Mouse (Mus musculus) embryo, embryonic 11.5 days (tissue): Measurements from ENCODE around the gene Gm13275.
"Not testable (repeated sequence)": the region's sequence is repeated elsewhere in the genome, so short reads cannot be mapped to it uniquely, and the experiment has no call there.

ENCODE experiments used
- DNase-seq: peaks from one replicate; pipeline ENCODE4 v3.0.0-alpha.2; 2012; ENCODE audit warnings: low read depth, low spot score

Gene Gm13275

DNA sequence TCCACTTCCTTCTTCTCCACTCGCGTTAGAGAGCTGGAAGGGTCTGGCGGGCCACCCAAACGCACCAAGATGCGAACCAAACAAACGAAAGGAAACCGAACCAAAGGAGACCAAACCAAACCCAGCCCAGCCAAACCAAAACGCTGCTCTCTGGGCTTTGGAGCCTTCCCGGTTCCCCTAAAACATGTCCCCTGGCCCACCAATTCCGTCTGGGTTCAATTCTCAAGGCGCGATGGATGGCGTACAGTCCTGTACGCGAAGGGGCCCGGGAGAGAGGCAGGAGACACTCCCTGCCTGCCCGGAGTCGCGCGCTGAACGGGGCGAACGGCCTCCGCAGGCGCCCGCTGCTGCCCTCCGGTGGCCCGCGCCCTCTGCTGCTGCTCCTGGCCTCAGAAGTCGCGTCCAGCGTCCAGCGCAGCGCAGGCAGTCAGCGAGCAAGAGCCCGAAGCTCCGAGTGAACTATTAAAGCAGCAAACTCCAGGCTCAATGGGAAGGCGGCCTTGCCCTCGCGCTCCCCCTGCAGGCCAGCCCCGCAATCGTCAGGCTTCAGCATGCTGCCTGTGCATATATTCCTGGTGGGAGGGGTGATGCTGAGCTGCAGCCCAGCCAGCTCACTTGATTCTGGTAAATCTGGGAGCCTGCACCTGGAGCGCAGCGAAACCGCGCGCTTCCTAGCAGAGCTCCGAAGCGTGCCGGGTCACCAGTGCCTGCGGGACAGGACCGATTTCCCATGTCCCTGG lies at the start of gene Gm13275:
Gene Gm13275, plus strand, starts transcription at position 552 of the 740 bp plus-strand sequence.
- DNase-seq = not testable (repeated sequence)

DNA sequence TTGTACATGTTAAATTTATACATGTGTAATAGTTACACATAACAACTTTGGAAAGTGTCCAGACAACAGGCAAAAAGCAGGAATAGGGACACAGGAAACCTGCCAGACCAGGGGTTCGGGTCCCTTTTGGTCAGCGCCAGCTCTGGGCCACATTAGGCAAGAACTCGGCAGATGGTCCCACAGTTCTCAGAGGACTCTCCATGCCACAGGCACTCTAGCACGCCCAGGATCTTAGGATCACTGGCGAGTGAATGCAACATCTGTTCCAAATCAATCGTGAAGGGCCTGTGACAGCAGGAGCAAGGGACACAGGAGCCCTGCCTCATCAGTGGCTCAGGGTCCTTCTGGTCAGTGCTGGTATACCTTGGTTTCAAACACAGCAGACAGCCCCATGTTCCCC lies 44.4 kb upstream of the Gm13275 start:
- DNase-seq = no peak

DNA sequence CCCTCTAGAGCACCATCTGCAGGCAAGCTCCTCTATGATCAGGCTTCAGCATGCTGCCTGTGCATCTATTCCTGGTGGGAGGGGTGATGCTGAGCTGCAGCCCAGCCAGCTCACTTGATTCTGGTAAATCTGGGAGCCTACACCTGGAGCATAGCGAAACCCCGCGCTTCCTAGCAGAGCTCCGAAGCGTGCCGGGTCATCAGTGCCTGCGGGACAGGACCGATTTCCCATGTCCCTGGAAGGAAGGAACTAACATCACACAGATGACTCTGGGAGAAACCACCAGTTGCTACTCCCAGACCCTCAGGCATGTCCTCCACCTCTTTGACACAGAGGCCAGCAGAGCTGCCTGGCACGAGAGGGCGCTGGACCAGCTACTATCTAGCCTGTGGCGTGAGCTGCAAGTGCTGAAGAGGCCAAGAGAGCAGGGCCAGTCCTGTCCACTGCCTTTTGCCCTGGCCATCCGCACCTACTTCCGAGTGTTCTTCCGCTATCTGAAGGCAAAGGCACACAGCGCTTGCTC lies 39.4 kb upstream of the Gm13275 start, which contains the start of gene Gm13271:
Gene Gm13271, plus strand, starts transcription at position 51 of the 523 bp plus-strand sequence.
- DNase-seq = not testable (repeated sequence)

DNA sequence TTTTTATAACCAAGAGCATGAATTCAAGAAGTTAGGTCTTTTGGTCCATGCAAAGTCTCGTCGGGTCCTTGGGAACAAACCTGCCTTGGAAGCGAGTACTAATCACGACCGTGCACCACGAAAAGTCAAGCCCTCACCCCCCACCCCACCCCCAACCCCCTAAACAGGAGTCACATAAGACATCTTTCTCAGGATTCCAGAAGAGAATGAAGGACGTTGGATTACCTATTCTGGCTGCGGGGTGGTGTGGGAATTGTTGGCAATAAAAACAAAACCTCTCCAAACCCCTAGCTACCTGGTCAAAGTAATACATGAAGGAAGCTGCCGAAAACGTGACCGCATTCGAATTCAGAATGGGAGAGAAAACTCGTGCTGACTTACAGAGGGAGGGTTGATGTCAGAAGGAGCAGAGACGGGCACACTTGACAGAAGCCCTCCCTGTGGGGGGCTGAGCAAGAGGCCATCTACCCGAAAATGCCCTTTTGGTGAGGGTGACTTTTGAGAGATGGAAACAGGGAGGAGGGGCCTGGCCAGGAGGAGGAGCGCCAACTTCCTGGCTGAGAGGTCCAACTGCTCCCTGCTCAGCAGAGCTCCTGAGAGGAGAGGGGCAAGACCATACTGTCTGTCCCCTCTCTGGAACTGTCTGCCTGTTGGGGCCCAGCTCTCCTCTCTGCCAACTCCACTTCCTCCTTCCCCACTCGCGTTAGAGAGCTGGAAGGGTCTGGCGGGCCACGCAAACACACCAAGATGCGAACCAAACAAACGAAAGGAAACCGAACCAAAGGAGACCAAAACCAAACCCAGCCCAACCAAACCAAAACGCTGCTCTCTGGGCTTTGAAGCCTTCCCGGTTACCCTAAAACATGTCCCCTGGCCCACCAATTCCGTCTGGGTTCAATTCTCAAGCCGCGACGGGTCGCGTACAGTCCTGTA lies 37.4 kb upstream of the Gm13275 start:
- DNase-seq = not testable (repeated sequence)

DNA sequence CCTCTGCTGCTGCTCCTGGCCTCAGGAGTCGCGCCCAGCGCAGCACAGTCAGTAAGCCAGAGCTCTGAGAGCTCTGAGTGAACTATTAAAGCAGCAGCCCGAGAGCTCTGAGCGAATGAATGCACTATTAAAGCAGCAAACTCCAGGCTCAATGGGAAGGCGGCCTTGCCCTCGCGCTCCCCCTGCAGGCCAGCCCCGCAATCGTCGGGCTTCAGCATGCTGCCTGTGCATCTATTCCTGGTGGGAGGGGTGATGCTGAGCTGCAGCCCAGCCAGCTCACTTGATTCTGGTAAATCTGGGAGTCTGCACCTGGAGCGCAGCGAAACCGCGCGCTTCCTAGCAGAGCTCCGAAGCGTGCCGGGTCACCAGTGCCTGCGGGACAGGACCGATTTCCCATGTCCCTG lies 36.7 kb upstream of the Gm13275 start:
- not testable (repeated sequence) for DNase-seq

DNA sequence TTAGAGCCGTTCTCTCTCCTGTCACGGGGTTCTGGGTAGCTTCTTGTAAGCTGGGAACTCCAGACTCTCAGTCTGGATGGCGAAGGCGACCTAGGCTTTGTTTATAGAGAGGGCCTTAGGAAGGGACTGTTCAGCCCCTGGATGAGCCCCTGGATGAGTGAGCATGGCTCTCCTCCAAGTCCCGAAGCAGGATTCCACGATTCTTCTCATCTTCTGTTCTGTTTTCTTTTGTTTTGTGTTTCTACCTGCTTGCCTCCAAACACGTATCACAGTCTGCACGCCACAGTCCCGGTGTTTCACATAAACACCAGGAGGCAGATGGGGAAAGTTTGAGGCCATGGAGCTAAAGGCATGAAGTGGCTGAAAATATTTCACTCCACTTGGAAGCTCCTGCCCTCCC lies 35.5 kb upstream of the Gm13275 start:
- not testable (repeated sequence) for DNase-seq

DNA sequence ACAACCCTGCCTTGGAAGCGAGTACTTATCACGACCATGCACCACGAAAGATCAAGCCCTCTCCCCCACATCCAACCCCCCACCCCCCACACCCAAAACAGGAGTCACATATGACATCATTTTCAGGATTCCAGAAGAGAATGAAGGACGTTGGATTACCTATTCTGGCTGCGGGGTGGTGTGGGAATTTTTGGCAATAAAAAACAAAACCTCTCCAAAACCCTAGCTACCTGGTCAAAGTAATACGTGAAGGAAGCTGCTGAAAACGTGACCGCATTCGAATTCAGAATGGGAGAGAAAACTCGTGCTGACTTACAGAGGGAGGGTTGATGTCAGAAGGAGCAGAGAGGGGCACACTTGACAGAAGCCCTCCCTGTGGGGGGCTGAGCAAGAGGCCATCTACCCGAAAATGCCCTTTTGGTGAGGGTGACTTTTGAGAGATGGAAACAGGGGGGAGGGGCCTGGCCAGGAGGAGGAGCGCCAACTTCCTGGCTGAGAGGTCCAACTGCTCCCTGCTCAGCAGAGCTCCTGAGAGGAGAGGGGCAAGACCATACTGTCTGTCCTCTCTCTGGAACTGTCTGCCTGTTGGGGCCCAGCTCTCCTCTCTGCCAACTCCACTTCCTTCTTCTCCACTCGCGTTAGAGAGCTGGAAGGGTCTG lies 34.5 kb upstream of the Gm13275 start, which contains the start of gene Gm13283:
Gene Gm13283, plus strand, starts transcription at position 510 of the 659 bp plus-strand sequence.
- not testable (repeated sequence) for DNase-seq

DNA sequence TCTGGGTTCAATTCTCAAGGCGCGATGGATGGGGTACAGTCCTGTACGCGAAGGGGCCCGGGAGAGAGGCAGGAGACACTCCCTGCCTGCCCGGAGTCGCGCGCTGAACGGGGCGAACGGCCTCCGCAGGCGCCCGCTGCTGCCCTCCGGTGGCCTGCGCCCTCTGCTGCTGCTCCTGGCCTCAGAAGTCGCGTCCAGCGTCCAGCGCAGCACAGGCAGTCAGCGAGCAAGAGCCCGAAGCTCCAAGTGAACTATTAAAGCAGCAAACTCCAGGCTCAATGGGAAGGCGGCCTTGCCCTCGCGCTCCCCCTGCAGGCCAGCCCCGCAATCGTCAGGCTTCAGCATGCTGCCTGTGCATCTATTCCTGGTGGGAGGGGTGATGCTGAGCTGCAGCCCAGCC lies 33.9 kb upstream of the Gm13275 start:
- DNase-seq = not testable (repeated sequence)

DNA sequence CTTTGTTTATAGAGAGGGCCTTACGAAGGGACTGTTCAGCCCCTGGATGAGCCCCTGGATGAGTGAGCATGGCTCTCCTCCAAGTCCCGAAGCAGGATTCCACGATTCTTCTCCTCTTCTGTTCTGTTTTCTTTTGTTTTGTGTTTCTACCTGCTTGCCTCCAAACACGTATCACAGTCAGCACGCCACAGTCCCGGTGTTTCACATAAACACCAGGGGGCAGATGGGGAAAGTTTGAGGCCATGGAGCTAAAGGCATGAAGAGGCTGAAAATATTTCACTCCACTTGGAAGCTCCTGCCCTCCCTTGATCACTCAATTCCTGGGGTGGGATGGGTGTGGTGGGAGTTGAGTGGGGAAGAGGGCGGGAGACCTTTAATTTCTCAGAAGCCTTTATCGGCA lies 32.5 kb upstream of the Gm13275 start:
- DNase-seq = not testable (repeated sequence)

DNA sequence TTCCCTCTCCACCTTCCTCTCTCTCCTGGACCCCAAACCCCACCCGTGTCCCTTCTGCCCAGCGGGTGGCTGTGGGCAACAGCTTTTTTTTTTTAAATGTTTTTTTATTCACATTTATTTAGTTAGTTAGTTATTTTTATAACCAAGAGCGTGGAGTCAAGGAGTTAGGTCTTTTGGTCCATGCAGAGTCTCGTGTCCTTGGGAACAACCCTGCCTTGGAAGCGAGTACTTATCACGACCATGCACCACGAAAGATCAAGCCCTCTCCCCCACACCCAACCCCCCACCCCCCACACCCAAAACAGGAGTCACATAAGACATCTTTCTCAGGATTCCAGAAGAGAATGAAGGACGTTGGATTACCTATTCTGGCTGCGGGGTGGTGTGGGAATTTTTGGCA lies 31.9 kb upstream of the Gm13275 start:
- DNase-seq = not testable (repeated sequence)

DNA sequence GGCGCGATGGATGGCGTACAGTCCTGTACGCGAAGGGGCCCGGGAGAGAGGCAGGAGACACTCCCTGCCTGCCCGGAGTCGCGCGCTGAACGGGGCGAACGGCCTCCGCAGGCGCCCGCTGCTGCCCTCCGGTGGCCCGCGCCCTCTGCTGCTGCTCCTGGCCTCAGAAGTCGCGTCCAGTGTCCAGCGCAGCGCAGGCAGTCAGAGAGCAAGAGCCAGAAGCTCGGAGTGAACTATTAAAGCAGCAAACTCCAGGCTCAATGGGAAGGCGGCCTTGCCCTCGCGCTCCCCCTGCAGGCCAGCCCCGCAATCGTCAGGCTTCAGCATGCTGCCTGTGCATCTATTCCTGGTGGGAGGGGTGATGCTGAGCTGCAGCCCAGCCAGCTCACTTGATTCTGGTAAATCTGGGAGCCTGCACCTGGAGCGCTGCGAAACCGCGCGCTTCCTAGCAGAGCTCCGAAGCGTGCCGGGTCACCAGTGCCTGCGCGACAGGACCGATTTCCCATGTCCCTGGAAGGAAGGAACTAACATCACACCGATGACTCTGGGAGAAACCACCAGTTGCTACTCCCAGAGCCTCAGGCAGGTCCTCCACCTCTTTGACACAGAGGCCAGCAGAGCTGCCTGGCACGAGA lies 30.8 kb upstream of the Gm13275 start:
- not testable (repeated sequence) for DNase-seq

DNA sequence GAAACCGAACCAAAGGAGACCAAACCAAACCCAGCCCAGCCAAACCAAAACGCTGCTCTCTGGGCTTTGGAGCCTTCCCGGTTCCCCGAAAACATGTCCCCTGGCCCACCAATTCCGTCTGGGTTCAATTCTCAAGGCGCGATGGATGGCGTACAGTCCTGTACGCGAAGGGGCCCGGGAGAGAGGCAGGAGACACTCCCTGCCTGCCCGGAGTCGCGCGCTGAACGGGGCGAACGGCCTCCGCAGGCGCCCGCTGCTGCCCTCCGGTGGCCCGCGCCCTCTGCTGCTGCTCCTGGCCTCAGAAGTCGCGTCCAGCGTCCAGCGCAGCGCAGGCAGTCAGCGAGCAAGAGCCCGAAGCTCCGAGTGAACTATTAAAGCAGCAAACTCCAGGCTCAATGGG lies 20.8 kb upstream of the Gm13275 start, which contains the start of gene Gm13290:
Gene Gm13290, plus strand, starts transcription at position 301 of the 400 bp plus-strand sequence.
- DNase-seq = not testable (repeated sequence)

DNA sequence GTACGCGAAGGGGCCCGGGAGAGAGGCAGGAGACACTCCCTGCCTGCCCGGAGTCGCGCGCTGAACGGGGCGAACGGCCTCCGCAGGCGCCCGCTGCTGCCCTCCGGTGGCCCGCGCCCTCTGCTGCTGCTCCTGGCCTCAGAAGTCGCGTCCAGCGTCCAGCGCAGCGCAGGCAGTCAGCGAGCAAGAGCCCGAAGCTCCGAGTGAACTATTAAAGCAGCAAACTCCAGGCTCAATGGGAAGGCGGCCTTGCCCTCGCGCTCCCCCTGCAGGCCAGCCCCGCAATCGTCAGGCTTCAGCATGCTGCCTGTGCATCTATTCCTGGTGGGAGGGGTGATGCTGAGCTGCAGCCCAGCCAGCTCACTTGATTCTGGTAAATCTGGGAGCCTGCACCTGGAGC lies 17.7 kb upstream of the Gm13275 start, which contains the start of gene Gm13289:
Gene Gm13289, plus strand, starts transcription at position 301 of the 400 bp plus-strand sequence.
- not testable (repeated sequence) for DNase-seq

DNA sequence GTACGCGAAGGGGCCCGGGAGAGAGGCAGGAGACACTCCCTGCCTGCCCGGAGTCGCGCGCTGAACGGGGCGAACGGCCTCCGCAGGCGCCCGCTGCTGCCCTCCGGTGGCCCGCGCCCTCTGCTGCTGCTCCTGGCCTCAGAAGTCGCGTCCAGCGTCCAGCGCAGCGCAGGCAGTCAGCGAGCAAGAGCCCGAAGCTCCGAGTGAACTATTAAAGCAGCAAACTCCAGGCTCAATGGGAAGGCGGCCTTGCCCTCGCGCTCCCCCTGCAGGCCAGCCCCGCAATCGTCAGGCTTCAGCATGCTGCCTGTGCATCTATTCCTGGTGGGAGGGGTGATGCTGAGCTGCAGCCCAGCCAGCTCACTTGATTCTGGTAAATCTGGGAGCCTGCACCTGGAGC lies 14.7 kb upstream of the Gm13275 start, which contains the start of gene Gm13272:
Gene Gm13272, plus strand, starts transcription at position 301 of the 400 bp plus-strand sequence.
- DNase-seq = not testable (repeated sequence)

DNA sequence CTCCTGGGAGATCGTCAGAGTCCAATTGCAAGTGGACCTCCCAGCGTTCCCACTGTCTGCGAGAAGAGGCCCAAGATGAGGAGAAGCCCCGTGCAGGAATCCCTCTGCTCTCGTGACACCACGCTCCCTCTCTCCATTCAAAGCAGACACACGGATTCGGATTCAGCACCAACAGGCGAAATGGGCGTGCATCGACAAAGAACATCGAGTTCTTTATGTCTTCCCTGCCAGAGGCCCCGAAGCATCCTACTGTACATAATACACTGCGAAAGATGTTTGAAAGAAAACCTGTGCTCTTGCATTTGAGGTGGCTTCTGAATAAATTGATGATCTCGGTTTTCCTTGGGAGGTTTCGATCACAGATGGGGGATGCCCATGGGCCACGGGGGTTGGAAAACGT lies 14.0 kb upstream of the Gm13275 start:
- DNase-seq = not testable (repeated sequence)

DNA sequence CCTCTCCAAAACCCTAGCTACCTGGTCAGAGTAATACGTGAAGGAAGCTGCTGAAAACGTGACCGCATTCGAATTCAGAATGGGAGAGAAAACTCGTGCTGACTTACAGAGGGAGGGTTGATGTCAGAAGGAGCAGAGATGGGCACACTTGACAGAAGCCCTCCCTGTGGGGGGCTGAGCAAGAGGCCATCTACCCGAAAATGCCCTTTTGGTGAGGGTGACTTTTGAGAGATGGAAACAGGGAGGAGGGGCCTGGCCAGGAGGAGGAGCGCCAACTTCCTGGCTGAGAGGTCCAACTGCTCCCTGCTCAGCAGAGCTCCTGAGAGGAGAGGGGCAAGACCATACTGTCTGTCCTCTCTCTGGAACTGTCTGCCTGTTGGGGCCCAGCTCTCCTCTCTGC lies 12.5 kb upstream of the Gm13275 start, which contains the start of gene Ifnz:
Gene Ifnz, plus strand, starts transcription at position 301 of the 400 bp plus-strand sequence.
- not testable (repeated sequence) for DNase-seq

DNA sequence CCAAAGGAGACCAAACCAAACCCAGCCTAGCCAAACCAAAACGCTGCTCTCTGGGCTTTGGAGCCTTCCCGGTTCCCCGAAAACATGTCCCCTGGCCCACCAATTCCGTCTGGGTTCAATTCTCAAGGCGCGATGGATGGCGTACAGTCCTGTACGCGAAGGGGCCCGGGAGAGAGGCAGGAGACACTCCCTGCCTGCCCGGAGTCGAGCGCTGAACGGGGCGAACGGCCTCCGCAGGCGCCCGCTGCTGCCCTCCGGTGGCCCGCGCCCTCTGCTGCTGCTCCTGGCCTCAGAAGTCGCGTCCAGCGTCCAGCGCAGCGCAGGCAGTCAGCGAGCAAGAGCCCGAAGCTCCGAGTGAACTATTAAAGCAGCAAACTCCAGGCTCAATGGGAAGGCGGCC lies 12.0 kb upstream of the Gm13275 start:
- DNase-seq = not testable (repeated sequence)

DNA sequence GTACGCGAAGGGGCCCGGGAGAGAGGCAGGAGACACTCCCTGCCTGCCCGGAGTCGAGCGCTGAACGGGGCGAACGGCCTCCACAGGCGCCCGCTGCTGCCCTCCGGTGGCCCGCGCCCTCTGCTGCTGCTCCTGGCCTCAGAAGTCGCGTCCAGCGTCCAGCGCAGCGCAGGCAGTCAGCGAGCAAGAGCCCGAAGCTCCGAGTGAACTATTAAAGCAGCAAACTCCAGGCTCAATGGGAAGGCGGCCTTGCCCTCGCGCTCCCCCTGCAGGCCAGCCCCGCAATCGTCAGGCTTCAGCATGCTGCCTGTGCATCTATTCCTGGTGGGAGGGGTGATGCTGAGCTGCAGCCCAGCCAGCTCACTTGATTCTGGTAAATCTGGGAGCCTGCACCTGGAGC lies 8.9 kb upstream of the Gm13275 start, which contains the start of gene Gm13276:
Gene Gm13276, plus strand, starts transcription at position 301 of the 400 bp plus-strand sequence.
- not testable (repeated sequence) for DNase-seq

DNA sequence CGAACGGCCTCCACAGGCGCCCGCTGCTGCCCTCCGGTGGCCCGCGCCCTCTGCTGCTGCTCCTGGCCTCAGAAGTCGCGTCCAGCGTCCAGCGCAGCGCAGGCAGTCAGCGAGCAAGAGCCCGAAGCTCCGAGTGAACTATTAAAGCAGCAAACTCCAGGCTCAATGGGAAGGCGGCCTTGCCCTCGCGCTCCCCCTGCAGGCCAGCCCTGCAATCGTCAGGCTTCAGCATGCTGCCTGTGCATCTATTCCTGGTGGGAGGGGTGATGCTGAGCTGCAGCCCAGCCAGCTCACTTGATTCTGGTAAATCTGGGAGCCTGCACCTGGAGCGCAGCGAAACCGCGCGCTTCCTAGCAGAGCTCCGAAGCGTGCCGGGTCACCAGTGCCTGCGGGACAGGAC lies 5.9 kb upstream of the Gm13275 start, which contains the start of gene Gm13277:
Gene Gm13277, plus strand, starts transcription at position 231 of the 400 bp plus-strand sequence.
- not testable (repeated sequence) for DNase-seq

DNA sequence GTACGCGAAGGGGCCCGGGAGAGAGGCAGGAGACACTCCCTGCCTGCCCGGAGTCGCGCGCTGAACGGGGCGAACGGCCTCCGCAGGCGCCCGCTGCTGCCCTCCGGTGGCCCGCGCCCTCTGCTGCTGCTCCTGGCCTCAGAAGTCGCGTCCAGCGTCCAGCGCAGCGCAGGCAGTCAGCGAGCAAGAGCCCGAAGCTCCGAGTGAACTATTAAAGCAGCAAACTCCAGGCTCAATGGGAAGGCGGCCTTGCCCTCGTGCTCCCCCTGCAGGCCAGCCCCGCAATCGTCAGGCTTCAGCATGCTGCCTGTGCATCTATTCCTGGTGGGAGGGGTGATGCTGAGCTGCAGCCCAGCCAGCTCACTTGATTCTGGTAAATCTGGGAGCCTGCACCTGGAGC lies 3.0 kb upstream of the Gm13275 start, which contains the start of gene Gm13278:
Gene Gm13278, plus strand, starts transcription at position 301 of the 400 bp plus-strand sequence.
- DNase-seq = not testable (repeated sequence)
